Mouse (Mus musculus) v-Abl transformed pro-B cells (cell line): ENCODE results near the gene Lingo2.
"Not testable (repeated sequence)": the region's sequence is repeated elsewhere in the genome, so short reads cannot be mapped to it uniquely, and the experiment has no call there.

Source experiments
- in situ Hi-C, 2 experiments: fragments of 400-800 bp; cut with MboI; formaldehyde crosslinking; loops; one replicate each; pipeline ENCODE4 v1.15.1; 2025; ENCODE audit not compliant: unreplicated experiment in 2 of 2

Gene Lingo2

GRCm38 (mm10) chr4:35694360-35695136 lies 1257.0 kb downstream of the Lingo2 start:
- in situ Hi-C loops, result no loop called here

GRCm38 (mm10) chr4:35690521-35690920 lies 1261.0 kb downstream of the Lingo2 start:
- in situ Hi-C loops, result no loop called here

GRCm38 (mm10) chr4:35688498-35689240 lies 1262.9 kb downstream of the Lingo2 start:
- in situ Hi-C loops, result not testable (repeated sequence)
